Mouse (Mus musculus) heart, postnatal 0 days (tissue): ENCODE measurements at regions not wholly inside any gene's neighbourhood (a gene's known extent, or its start where the extent isn't known, plus 50 kb on each side); places are given as distances from the start of the nearest gene placed in this dataset.

Experiments used
- CTCF ChIP-seq: IDR thresholded peaks from 2 replicates; pipeline ENCODE4 v1.5.1; 2016; ENCODE audit warnings: antibody characterized with exemption, control low read depth, low read depth
- EP300 ChIP-seq: IDR thresholded peaks from 2 replicates; pipeline ENCODE4 v1.6.1; 2016; ENCODE audit warnings: antibody characterized with exemption, low read depth

DNA sequence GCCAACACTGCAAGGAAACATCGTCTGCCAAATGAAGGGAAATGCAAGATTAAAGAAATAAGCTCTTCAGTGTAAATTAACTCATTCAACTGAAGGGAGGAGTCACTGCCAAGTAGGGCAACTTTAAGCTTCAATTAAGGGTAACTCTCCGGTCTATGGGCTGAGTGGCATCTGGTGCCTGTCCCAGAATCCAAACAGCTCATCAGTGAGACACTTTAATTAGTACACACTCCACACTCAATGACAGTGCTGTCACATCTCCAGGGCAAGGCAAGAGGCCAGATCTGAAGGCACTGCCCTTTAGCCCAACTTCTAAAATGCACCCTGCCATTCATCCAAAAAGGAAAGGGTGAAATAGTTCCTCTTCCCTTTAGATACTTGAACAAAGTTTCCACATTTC lies 549.3 kb upstream of the Jmjd1c start:
- TF ChIP-seq CTCF = no peak
- TF ChIP-seq EP300 = no peak
